Mouse (Mus musculus): Measurements from ENCODE around the gene Ntng2. TPM values are rescaled to one million over a fixed set of nuclear protein-coding genes. Genes with fewer than 3 reads are reported as not detected.
A peak's percentile ranks its signal among the peaks of the same experiment; 100 is the strongest.

Gene Ntng2
- 1.1 and 1.2 TPM in 2 replicates for polyA plus RNA-seq (2016; fragmentation: Nextera tagmentation; extraction: Ambion mirVana)

GRCm38 (mm10) chr2:29252599-29253204 is at the start of gene Ntng2:
Gene Ntng2 (minus strand): TSS chr2:29253005.
- Histone ChIP-seq H3K9ac (peak within 1 kb of the TSS; percentile 61), H3K4me2 (replicated peaks) (peak within 1 kb of the TSS; percentile 98), H3K4me1 (peaks cover 24% of the 10 kb centered on the region), H3K9me3 (no peaks in the 10 kb centered on the region), H3K4me3 (peak within 1 kb of the TSS; percentile 60), H3K27ac (no peak within 1 kb of the TSS), H3K36me3 (no peaks in the 10 kb centered on the region), H3K27me3 (peaks cover 86% of the 10 kb centered on the region)
- under 1% methylated on average over 51 of the region's 54 CpGs for WGBS
- no peak; the same call in 1 of the 2 replicates for ATAC-seq (ENCODE audit: insufficient number of reproducible peaks, insufficient read depth, low FRiP score, low TSS enrichment)

DNA sequence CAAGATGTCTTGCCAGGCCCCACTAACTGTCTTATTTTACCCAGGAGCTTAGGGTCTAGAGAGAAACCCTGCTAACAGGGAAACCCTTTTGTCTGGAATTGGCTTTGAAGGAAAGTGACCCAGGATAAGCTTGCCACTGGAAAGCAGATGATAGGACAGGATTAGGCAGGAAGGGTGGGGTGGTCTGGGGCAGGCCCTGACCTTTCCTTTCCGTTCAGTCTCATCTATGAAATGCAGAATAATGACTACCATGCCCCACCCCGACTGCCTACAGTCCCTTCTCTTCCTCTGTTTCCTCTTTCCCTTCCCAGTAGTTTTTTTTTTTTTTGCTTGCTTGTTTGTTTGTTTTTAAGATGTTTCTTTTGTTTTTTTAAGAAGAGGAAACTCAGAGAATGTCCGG is 42.8 kb upstream of the Ntng2 start:
- WGBS: 62% methylated on average over 3 of the region's 3 CpGs
- Histone ChIP-seq H3K9ac (no peak overlapping the region), H3K36me3 (no peaks in the 10 kb centered on the region), H3K9me3 (peaks cover 10% of the 10 kb centered on the region; the same call in 1 of the 2 replicates), H3K27me3 (no peaks in the 10 kb centered on the region), H3K4me2 (replicated peaks) (no peak overlapping the region), H3K4me3 (no peak overlapping the region), H3K4me1 (no peaks in the 10 kb centered on the region), H3K27ac (no peak overlapping the region)
- no peak for ATAC-seq (ENCODE audit: insufficient number of reproducible peaks, insufficient read depth, low FRiP score, low TSS enrichment)

DNA sequence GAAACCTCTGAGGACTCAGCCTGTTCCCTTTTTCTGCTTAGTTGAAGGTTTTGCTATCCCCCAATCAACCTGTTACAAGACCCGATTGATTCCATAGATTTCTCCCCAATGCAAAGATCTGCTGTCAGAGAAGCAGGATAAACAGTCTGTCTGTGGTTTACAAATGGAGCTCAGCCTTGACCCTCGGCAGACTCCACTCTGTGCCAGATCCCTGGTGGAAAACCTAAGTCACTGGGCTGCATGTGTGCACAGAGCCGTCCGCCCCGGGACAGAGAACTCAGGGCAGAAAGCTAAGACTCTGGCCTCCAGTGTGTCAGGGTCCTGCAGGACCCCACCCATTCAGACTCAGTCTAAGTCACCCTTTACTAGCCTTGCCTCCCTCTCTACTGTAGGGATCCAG is 34.8 kb upstream of the Ntng2 start:
- Histone ChIP-seq H3K9ac (no peak overlapping the region), H3K4me1 (no peaks in the 10 kb centered on the region), H3K4me3 (no peak overlapping the region), H3K9me3 (no peaks in the 10 kb centered on the region), H3K36me3 (no peaks in the 10 kb centered on the region), H3K27ac (no peak overlapping the region), H3K27me3 (no peaks in the 10 kb centered on the region), H3K4me2 (replicated peaks) (no peak overlapping the region)
- ATAC-seq (ENCODE audit: insufficient number of reproducible peaks, insufficient read depth, low FRiP score, low TSS enrichment): no peak
- WGBS: 77% methylated on average over 5 of the region's 5 CpGs

DNA sequence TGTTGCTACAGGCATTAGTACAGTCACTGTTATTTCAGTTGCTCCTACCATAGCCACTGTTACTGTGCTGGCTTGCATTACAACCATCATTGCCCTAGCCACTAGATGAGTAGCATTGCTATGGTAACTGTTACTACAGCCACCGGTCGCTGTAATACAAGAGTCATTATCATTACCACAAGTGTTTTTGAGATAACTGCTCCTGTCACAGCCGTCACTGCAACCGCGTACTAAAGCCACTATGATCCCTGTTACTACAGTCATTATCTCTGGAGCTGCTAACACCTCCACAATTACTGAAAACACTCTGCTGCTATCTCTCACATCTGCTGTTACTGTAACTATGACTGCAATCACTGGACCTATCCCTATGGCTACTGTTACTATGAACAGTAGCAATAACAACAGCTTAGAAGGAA is 24.9 kb upstream of the Ntng2 start:
- H3K9me3 ChIP-seq: no peaks in the 10 kb centered on the region
- H3K27ac ChIP-seq: no peak overlapping the region
- no peak overlapping the region for H3K9ac ChIP-seq
- ATAC-seq (ENCODE audit: insufficient number of reproducible peaks, insufficient read depth, low FRiP score, low TSS enrichment): no peak
- no peaks in the 10 kb centered on the region for H3K27me3 ChIP-seq
- no peak overlapping the region for H3K4me3 ChIP-seq
- H3K4me1 ChIP-seq: no peaks in the 10 kb centered on the region
- 65% methylated on average over 5 of the region's 5 CpGs for WGBS
- no peak overlapping the region for H3K4me2 ChIP-seq (replicated peaks)
- H3K36me3 ChIP-seq: no peaks in the 10 kb centered on the region

DNA sequence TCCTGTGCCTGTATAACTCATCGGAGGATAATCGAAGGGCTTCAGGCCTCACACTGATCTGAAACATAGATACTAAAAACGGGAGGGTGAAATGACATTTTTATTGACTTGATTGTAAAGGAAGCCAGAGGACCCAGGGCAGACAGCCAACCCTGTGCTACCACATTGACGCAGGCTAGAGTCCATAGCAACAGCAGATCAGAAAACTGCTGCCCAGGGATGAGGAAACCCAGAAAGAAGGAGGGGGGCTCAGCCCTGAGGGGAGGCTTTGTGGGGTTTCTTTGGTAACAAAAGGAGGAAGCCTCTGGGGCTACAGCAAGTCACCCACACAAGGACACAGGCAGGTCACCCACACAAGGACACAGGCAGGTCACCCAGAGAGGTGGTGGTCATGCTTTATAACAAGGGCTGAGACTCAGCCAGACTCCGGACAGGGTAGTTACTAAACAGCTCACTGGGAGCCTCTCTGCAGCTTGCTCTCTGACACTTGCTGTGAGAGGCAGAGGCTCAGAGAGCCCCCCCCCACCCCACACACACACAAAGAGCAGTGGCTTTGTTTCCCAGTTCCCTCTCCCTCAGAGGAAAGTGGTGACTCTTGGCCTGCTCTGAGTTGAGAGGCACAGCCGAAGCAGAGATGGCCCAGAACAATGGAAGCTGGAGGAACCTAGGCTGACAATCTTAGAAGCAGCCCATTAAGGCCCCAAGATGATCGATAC is 19.2 kb upstream of the Ntng2 start:
- Histone ChIP-seq H3K9ac (no peak overlapping the region), H3K4me3 (no peak overlapping the region), H3K27ac (no peak overlapping the region), H3K9me3 (no peaks in the 10 kb centered on the region), H3K4me1 (no peaks in the 10 kb centered on the region), H3K27me3 (no peaks in the 10 kb centered on the region), H3K4me2 (replicated peaks) (no peak overlapping the region), H3K36me3 (no peaks in the 10 kb centered on the region)
- ATAC-seq (ENCODE audit: insufficient number of reproducible peaks, insufficient read depth, low FRiP score, low TSS enrichment): no peak
- whole genome bisulfite sequencing: 67% methylated on average over 7 of the region's 7 CpGs

GRCm38 (mm10) chr2:29271098-29271497 is 18.3 kb upstream of the Ntng2 start:
- WGBS: 79% methylated on average over 7 of the region's 7 CpGs

DNA sequence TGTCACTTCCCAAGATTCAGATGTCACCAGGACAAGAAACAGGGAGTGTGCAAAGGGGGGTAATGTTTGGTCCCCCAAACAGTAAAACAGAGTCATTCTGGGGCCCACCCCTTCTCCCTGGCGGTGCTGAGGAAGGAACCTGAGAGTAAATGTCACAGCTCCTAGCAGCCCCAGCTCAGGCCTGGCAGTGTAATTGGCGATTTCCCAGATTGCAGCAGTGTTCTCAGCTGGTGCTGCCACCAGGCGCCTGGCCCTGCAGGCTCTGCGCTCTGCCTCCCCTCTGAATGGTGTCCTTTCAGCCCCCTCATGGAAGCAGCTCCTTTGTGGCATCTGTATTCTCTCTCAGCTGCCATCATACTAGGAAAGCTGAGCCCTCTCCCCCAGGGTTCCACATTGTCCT is 14.0 kb upstream of the Ntng2 start:
- ATAC-seq (ENCODE audit: insufficient number of reproducible peaks, insufficient read depth, low FRiP score, low TSS enrichment): no peak
- H3K27ac ChIP-seq: no peak overlapping the region
- no peaks in the 10 kb centered on the region for H3K4me1 ChIP-seq
- H3K4me3 ChIP-seq: no peak overlapping the region
- H3K4me2 ChIP-seq (replicated peaks): no peak overlapping the region
- no peaks in the 10 kb centered on the region for H3K36me3 ChIP-seq
- no peaks in the 10 kb centered on the region for H3K27me3 ChIP-seq
- H3K9ac ChIP-seq: no peak overlapping the region
- H3K9me3 ChIP-seq: no peaks in the 10 kb centered on the region
- WGBS: 30% methylated on average over 4 of the region's 4 CpGs

More at GRCm38 (mm10) chr2:29271098-29271497, 18.3 kb upstream of the Ntng2 start:
- Histone ChIP-seq H3K4me2 (replicated peaks) (no peak overlapping the region), H3K27me3 (no peaks in the 10 kb centered on the region), H3K4me1 (no peaks in the 10 kb centered on the region), H3K36me3 (no peaks in the 10 kb centered on the region), H3K9ac (no peak overlapping the region), H3K27ac (no peak overlapping the region), H3K4me3 (no peak overlapping the region), H3K9me3 (no peaks in the 10 kb centered on the region)
- ATAC-seq (ENCODE audit: insufficient number of reproducible peaks, insufficient read depth, low FRiP score, low TSS enrichment): no peak

- H3K9ac ChIP-seq: no peak overlapping the region
- WGBS: 72% methylated on average over 6 of the region's 6 CpGs
- peaks cover 9% of the 10 kb centered on the region; the same call in 1 of the 2 replicates for H3K27me3 ChIP-seq
- no peaks in the 10 kb centered on the region for H3K36me3 ChIP-seq
- H3K4me3 ChIP-seq: no peak overlapping the region
- no peaks in the 10 kb centered on the region for H3K9me3 ChIP-seq
- no peak for ATAC-seq (ENCODE audit: insufficient number of reproducible peaks, insufficient read depth, low FRiP score, low TSS enrichment)
- no peak overlapping the region for H3K27ac ChIP-seq
- H3K4me1 ChIP-seq: no peaks in the 10 kb centered on the region
- no peak overlapping the region for H3K4me2 ChIP-seq (replicated peaks)
Measured at GRCm38 (mm10) chr2:29262436-29262915, 9.7 kb upstream of the Ntng2 start.

GRCm38 (mm10) chr2:29261126-29261525 is 8.3 kb upstream of the Ntng2 start:
- H3K27me3 ChIP-seq: peaks cover 13% of the 10 kb centered on the region; the same call in 1 of the 2 replicates
- no peaks in the 10 kb centered on the region for H3K36me3 ChIP-seq
- no peak overlapping the region for H3K4me2 ChIP-seq (replicated peaks)
- no peak overlapping the region for H3K27ac ChIP-seq
- no peak for ATAC-seq (ENCODE audit: insufficient number of reproducible peaks, insufficient read depth, low FRiP score, low TSS enrichment)
- H3K9me3 ChIP-seq: no peaks in the 10 kb centered on the region
- WGBS: 71% methylated on average over 6 of the region's 6 CpGs
- H3K4me1 ChIP-seq: no peaks in the 10 kb centered on the region
- no peak overlapping the region for H3K9ac ChIP-seq
- no peak overlapping the region for H3K4me3 ChIP-seq

- ATAC-seq (ENCODE audit: insufficient number of reproducible peaks, insufficient read depth, low FRiP score, low TSS enrichment): peak; percentile 23; the same call in 1 of the 2 replicates
- H3K27ac ChIP-seq: no peak overlapping the region
- H3K4me1 ChIP-seq: peaks cover 24% of the 10 kb centered on the region
- peak overlapping the region; percentile 61 for H3K9ac ChIP-seq
- H3K9me3 ChIP-seq: no peaks in the 10 kb centered on the region
- WGBS: 2% methylated on average over 21 of the region's 22 CpGs
- H3K27me3 ChIP-seq: peaks cover 86% of the 10 kb centered on the region
- H3K36me3 ChIP-seq: no peaks in the 10 kb centered on the region
- peak overlapping the region; percentile 60 for H3K4me3 ChIP-seq
- peak overlapping the region; percentile 98 for H3K4me2 ChIP-seq (replicated peaks)
Measured at GRCm38 (mm10) chr2:29253205-29253865, 530 bp upstream of the Ntng2 start.

DNA sequence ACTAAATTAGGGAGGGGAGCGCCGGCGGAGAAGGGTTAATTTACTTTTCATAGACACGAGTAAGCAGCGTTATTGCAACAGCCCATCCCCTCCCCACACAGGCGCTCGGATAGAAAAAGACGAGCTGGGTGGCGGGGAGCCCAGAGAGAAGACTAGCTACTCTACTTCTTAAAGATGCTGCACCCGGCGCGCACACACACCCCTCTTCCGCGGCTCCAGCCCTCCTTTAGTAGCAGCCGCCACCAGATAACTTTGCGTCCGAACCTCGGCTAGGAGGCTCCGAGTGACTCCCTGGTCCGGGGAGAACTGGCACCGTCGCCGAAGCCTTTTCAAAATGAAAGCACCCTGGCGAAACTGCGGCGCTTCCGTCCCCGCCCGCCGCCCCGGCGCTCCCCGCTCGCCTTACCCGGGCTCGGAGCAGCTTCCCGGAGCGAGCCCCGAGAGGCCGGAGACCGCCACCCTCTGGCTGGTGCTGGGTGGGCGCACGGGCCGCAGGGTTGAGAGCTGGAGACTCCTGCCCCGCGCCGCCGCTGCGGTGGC is 676 bp downstream of the Ntng2 start:
- no peak; the same call in 1 of the 2 replicates for ATAC-seq (ENCODE audit: insufficient number of reproducible peaks, insufficient read depth, low FRiP score, low TSS enrichment)
- H3K9ac ChIP-seq: peak overlapping the region; percentile 61
- H3K36me3 ChIP-seq: no peaks in the 10 kb centered on the region
- no peaks in the 10 kb centered on the region for H3K9me3 ChIP-seq
- H3K4me2 ChIP-seq (replicated peaks): peak overlapping the region; percentile 98
- no peak overlapping the region for H3K27ac ChIP-seq
- H3K4me3 ChIP-seq: peak overlapping the region; percentile 60
- peaks cover 92% of the 10 kb centered on the region for H3K27me3 ChIP-seq
- WGBS: under 1% methylated on average over 42 of the region's 49 CpGs
- peaks cover 24% of the 10 kb centered on the region for H3K4me1 ChIP-seq
